Mouse (Mus musculus) stomach, postnatal 0 days (tissue): ENCODE measurements around the gene Art2b. TPM values are rescaled to one million over a fixed set of nuclear protein-coding genes. Genes with fewer than 3 reads are reported as not detected.
"Not testable (repeated sequence)": the region's sequence is repeated elsewhere in the genome, so short reads cannot be mapped to it uniquely, and the experiment has no call there.

Experiments
- ATAC-seq: fragments of 200-750 bp; cut with Nextera tagmentation; 2 replicates; pipeline ENCODE4 v1.8.0; 2017; ENCODE audit not compliant: low FRiP score, low TSS enrichment
- DNase-seq: peaks from one replicate; pipeline ENCODE4 v3.0.0-alpha.2; 2016; ENCODE audit warnings: low spot score
- H3K27ac ChIP-seq: fragments of 300-500 bp; sonication (generic); replicated peaks from 2 replicates; pipeline ENCODE4 v1.5.1; 2014; ENCODE audit warnings: mild to moderate bottlenecking, control low read depth
- H3K27me3 ChIP-seq: fragments of 300-500 bp; sonication (generic); 2 replicates; pipeline ENCODE4 v1.6.1; 2014; ENCODE audit warnings: low read length; ENCODE audit not compliant: control insufficient read depth, insufficient read depth
- H3K36me3 ChIP-seq: fragments of 300-500 bp; sonication (generic); 2 replicates; pipeline ENCODE4 v1.6.1; 2014; ENCODE audit warnings: low read length, mixed read lengths; ENCODE audit not compliant: control insufficient read depth, insufficient read depth
- H3K4me1 ChIP-seq: fragments of 300-500 bp; sonication (generic); replicated peaks from 2 replicates; pipeline ENCODE4 v1.6.1; 2014; ENCODE audit warnings: antibody characterized with exemption; ENCODE audit not compliant: control insufficient read depth, insufficient read depth
- H3K4me2 ChIP-seq: fragments of 300-500 bp; sonication (generic); replicated peaks from 2 replicates; pipeline ENCODE4 v1.6.1; 2014; ENCODE audit warnings: low read depth, mild to moderate bottlenecking, control low read depth, moderate library complexity
- H3K4me3 ChIP-seq: fragments of 300-500 bp; sonication (generic); 2 replicates; pipeline ENCODE4 v1.5.1; 2014; ENCODE audit warnings: low read depth, low read length, control low read depth
- H3K9ac ChIP-seq: fragments of 300-500 bp; sonication (generic); 2 replicates; pipeline ENCODE4 v1.6.1; 2014; ENCODE audit warnings: mild to moderate bottlenecking, low read length, control low read depth, mixed read lengths
- H3K9me3 ChIP-seq: fragments of 300-500 bp; sonication (generic); 2 replicates; pipeline ENCODE4 v1.6.1; 2016; ENCODE audit warnings: low read length; ENCODE audit not compliant: control insufficient read depth
- CTCF ChIP-seq: IDR thresholded peaks from 2 replicates; pipeline ENCODE4 v1.5.1; 2016; ENCODE audit warnings: antibody characterized with exemption, low read depth, mild to moderate bottlenecking, moderate library complexity
- EP300 ChIP-seq: optimal IDR thresholded peaks from 2 replicates; pipeline ENCODE3; 2016; ENCODE audit warnings: antibody characterized with exemption
- WGBS: fragments of 180-500 bp; shearing (Covaris S2); extraction: QIAGEN DNeasy Blood & Tissue Kit; methylation state at CpG from one replicate; pipeline ENCODE4 v1.1.7; 2014; 5-methylcytosine and 5-hydroxymethylcytosine counted together
- polyA plus RNA-seq: library from polyadenylated mRNA; unstranded; fragments of >200 nt; fragmentation: Nextera tagmentation; extraction: Ambion mirVana; gene quantifications from 2 replicates; pipeline ENCODE4 v1.2.1, GENCODE M21; 2015

The Art2b gene
- polyA plus RNA-seq, 1 experiment from 2014 or later = not detected

GRCm38 (mm10) chr7:101607845-101608244, 22.4 kb upstream of the Art2b start:
- Histone ChIP-seq H3K27me3 (no peaks in the 10 kb centered on the region), H3K4me3 (no peak overlapping the region), H3K36me3 (no peaks in the 10 kb centered on the region), H3K27ac (no peak overlapping the region), H3K4me1 (no peaks in the 10 kb centered on the region), H3K9ac (no peak overlapping the region), H3K4me2 (no peak overlapping the region), H3K9me3 (no peaks in the 10 kb centered on the region)
- TF ChIP-seq CTCF (no peak), EP300 (no peak)
- no peak for ATAC-seq
- no peak for DNase-seq
- WGBS = 61% methylated on average over 6 of the region's 6 CpGs

- no peak for TF ChIP-seq CTCF
- no peak for TF ChIP-seq EP300
Measured at GRCm38 (mm10) chr7:101600406-101600805, 15.0 kb upstream of the Art2b start.

GRCm38 (mm10) chr7:101598482-101598881, 13.1 kb upstream of the Art2b start:
- no peaks in the 10 kb centered on the region for H3K4me1 ChIP-seq
- no peak overlapping the region for H3K9ac ChIP-seq
- no peaks in the 10 kb centered on the region for H3K9me3 ChIP-seq
- no peak overlapping the region for H3K4me3 ChIP-seq
- no peaks in the 10 kb centered on the region for H3K36me3 ChIP-seq
- DNase-seq (no peak), ATAC-seq (no peak)
- H3K27me3 ChIP-seq = no peaks in the 10 kb centered on the region
- WGBS = 47% methylated on average over 2 of the region's 2 CpGs
- TF ChIP-seq CTCF = no peak
- TF ChIP-seq EP300 = no peak
- no peak overlapping the region for H3K27ac ChIP-seq
- no peak overlapping the region for H3K4me2 ChIP-seq

More at GRCm38 (mm10) chr7:101600406-101600805, 15.0 kb upstream of the Art2b start:
- ATAC-seq (no peak), DNase-seq (no peak)
- Histone ChIP-seq H3K4me2 (no peak overlapping the region), H3K4me1 (no peaks in the 10 kb centered on the region), H3K9me3 (no peaks in the 10 kb centered on the region), H3K9ac (no peak overlapping the region), H3K4me3 (no peak overlapping the region), H3K27me3 (no peaks in the 10 kb centered on the region), H3K27ac (no peak overlapping the region), H3K36me3 (no peaks in the 10 kb centered on the region)
- WGBS = 85% methylated on average over 1 of the region's 1 CpGs

GRCm38 (mm10) chr7:101594969-101595368, 9.6 kb upstream of the Art2b start:
- H3K36me3 ChIP-seq = no peaks in the 10 kb centered on the region
- 61% methylated on average over 2 of the region's 2 CpGs for WGBS
- H3K4me1 ChIP-seq = no peaks in the 10 kb centered on the region
- no peak for ATAC-seq
- H3K27ac ChIP-seq = no peak overlapping the region
- H3K9me3 ChIP-seq = no peaks in the 10 kb centered on the region
- H3K9ac ChIP-seq = no peak overlapping the region
- no peaks in the 10 kb centered on the region for H3K27me3 ChIP-seq
- DNase-seq = no peak
- H3K4me3 ChIP-seq = no peak overlapping the region
- no peak for TF ChIP-seq CTCF
- no peak for TF ChIP-seq EP300
- H3K4me2 ChIP-seq = no peak overlapping the region

- H3K36me3 ChIP-seq, H3K9me3 ChIP-seq, H3K27ac ChIP-seq, DNase-seq, ATAC-seq, H3K4me1 ChIP-seq, H3K4me3 ChIP-seq, H3K4me2 ChIP-seq, H3K9ac ChIP-seq, H3K27me3 ChIP-seq: not testable (repeated sequence)
- WGBS = 48% methylated on average over 6 of the region's 6 CpGs
Measured at GRCm38 (mm10) chr7:101584271-101584670, 1.1 kb downstream of the Art2b start.

GRCm38 (mm10) chr7:101582012-101582411, 3.4 kb downstream of the Art2b start:
- no peaks in the 10 kb centered on the region for H3K4me1 ChIP-seq

GRCm38 (mm10) chr7:101580863-101581262, 4.5 kb downstream of the Art2b start:
- not testable (repeated sequence) for H3K9ac ChIP-seq, H3K4me2 ChIP-seq, H3K27ac ChIP-seq, H3K27me3 ChIP-seq, H3K4me1 ChIP-seq, H3K4me3 ChIP-seq, H3K36me3 ChIP-seq, DNase-seq, ATAC-seq, H3K9me3 ChIP-seq
- WGBS = 89% methylated on average over 3 of the region's 3 CpGs

More at GRCm38 (mm10) chr7:101582012-101582411, 3.4 kb downstream of the Art2b start:
- Histone ChIP-seq H3K4me3 (no peak overlapping the region), H3K36me3 (no peaks in the 10 kb centered on the region), H3K27me3 (no peaks in the 10 kb centered on the region), H3K27ac (no peak overlapping the region), H3K4me2 (no peak overlapping the region), H3K9me3 (no peaks in the 10 kb centered on the region), H3K9ac (no peak overlapping the region)
- TF ChIP-seq CTCF (no peak), EP300 (no peak)
- DNase-seq (no peak), ATAC-seq (no peak)
- 80% methylated on average over 7 of the region's 7 CpGs for WGBS
